Mouse (Mus musculus) CH12F3 (cell line): ENCODE results near the gene Hist1h2aa.

Source experiments
- in situ Hi-C: fragments of 300-500 bp; cut with MboI; formaldehyde crosslinking; loops from 2 replicates; pipeline ENCODE4 v1.14.3; 2020; ENCODE audit warnings: low sequenced_read_pairs

Gene Hist1h2aa

DNA sequence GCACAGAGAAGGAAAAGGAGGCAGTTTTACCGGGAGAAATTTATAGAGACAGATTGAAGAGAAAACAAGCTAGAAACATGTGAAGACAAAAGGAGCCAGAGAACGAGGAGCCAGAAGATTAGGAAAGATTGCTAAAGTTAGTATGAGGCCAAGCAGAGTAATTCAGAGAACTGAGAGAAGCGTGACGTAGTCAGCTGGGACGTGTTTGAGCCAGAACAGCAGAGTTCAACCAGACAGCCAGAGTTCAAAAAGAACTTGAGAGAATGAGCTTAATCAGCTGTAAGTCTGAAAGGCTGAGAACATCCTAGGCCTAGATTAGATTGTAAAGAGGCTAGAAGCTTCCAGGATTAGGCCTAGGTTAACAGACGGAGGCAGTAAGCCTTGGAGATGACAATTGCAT is 6.0 kb downstream of the Hist1h2aa start:
- in situ Hi-C loops, result no loop called here

DNA sequence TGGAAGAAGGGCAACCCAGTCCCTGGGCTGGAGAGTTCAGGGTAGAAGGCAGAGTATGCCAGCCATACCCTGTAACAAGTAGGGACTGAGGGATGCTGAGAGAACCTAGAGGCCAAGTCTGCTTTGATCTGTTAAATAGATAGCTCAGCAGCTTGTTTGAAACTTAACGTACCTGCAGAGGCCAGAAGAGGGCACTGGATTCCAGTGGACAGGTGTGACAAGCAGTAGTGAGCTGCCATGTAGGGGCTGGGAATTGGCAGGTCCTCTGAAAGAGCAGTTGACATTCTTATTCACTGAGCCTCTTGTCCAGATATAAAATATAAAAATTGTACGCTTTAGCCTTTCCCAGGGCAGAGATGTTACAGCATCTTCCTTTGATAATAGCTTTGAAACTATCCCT is 8.6 kb downstream of the Hist1h2aa start:
- in situ Hi-C loops, result no loop called here

GRCm38 (mm10) chr13:23946254-23946653 is 12.0 kb downstream of the Hist1h2aa start:
- in situ Hi-C loops, result no loop called here

DNA sequence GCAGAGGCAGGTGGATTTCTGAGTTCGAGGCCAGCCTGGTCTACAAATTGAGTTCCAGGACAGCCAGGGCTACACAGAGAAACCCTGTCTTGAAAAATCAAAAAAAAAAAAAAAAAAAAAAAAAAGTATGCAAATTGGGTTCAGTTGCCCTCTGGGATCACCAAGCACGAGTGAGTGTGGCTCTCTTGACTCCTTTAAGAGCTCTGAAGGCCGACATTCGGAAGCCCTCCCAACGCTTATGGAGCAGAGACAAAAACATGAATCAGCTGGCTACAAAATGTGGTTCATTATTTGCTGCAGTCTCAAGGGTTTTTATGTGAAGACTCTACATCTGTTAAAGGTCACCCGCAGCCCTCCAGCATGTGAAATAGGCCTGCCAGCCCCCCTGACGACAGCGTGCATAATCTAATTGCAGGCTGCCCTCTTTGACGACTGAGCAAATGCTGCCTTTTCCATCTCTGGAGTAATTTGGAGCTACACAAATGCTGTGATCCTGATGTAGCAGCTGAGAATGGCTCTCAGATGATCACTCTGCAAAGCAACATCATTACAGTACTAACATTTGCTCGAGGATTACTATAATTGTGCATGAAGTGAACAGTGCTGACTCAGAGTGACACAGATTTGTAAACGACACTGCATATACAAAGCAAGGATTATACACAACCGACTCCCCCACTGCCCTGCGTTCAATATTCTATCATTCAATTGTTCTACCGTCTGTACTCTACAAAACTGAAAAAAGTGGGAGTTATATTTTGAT is 15.4 kb downstream of the Hist1h2aa start:
- in situ Hi-C loops, result no loop called here

DNA sequence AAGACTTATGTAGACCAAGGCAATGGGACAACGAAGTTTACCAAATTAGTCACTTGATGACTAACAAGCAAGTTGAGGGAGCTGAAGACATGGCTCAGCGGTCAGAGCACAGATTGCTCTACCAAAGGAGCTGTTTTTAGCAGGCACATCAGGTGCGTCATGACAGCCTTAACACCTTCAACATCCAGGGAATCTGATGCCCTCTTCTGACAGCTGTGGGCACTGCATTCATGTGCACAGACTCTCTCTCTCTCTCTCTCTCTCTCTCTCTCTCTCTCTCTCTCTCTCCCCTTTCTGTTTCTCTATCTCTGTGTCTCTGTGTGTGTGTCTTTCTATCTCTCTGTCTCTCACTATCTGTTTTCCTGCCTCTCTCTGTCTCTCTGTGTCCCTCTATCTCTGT is 16.7 kb downstream of the Hist1h2aa start:
- in situ Hi-C loops, result no loop called here

DNA sequence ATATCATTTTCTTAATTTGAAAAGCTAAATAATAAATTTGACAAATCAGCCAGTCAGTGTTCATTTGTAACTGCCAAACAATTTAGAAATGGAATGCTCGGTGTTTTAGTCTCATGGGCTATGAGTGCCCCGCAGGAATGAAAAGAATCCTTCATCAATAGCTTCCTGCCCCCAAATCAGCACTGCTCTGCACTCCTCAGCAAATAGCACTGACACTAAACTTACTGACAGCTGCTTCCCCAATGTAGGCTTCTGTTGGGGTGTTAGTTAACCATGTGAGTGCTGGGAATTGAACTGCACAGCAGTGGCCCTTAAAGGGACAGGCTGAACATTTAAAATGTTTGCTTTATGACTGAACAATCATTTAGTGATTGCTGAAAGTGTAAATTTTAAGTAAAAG is 25.5 kb downstream of the Hist1h2aa start:
- in situ Hi-C loops, result no loop called here

GRCm38 (mm10) chr13:23964909-23965308 is 30.6 kb downstream of the Hist1h2aa start:
- in situ Hi-C loops, result no loop called here

DNA sequence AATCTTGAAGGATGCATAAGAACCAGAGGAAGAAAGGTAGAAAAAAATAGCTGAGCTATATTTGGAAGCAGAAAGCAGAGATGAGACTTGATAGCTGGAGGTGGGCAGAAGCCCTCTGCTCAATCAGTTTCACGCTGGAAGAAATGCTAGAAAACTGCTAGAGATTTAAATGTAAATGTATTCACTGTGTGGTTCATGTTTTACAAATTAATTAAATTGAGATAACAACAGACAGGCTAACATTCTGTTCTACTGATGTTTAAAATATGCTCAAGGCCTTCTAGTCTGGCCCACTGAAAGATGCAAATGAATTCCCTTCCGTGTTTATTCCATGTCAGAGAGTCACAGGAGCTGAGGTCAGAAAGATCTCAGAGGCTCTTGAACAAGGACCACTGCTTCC is 37.6 kb downstream of the Hist1h2aa start:
- in situ Hi-C loops, result no loop called here

GRCm38 (mm10) chr13:23972271-23972670 is 38.0 kb downstream of the Hist1h2aa start:
- in situ Hi-C loops, result no loop called here
